Mouse (Mus musculus): ENCODE measurements around the gene Tgfbi. TPM values are rescaled to one million over a fixed set of nuclear protein-coding genes. Genes with fewer than 3 reads are reported as not detected.
A peak's percentile ranks its signal among the peaks of the same experiment; 100 is the strongest.

The Tgfbi gene
- total RNA-seq, 2 experiments from 2014 or later = 18.6 to 21.2 TPM

DNA sequence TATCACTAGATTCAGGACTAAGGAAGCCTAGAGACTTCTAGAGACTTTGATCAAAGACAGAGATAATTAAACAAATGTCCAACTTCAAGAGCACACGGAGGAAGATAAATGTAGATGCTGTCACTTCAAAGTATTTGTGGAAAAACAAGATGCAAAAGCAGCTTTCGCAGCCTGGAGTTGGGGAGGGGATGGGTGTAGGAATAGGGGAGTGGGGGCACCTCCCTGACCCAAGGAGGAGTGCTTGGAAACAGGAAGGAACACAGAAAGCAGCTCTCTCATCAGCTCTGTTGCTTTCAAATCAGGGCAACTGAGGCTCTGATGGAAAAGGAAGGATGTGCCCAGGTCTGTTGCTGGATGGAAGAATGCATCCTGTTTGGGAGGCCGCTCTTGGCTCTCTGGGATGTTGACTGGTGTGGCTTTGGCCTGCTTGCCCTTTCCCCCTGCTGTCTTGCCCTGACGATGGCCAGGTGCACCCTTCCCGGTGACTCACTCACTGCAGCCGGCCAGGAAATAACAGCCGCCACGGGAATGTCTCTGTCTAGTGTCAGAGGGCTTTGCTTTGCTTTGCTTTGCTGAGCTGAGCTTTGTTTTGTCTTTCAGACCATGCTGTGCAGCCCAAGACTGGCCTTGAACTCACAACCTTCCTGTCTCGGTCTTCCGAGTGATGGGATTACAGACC is 69.6 kb downstream of the Tgfbi start:
- peak in 1 of 2 experiments; percentile 48 for DNase-seq
- intact Hi-C loops (cut with DNase I) = no loop called here

DNA sequence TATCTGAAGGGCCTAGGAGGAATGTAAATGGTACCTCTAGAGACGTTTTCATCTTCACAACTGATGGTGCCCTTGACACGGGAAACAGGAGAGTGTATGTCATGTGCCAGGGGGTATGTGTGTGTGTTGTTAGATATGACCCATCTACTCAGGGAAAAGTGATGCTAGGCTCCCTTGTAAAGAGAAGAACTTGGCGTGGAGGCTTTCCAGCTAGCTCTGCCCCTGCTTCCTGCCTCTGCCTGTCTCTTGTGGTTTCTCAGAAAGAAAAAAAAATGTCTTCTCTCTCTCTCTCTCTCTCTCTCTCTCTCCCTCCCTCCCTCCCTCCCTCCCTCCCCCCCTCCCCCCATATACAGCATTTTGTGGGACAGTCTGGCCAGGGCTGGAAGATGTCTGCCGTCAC is 72.6 kb downstream of the Tgfbi start:
- intact Hi-C loops (cut with DNase I) = no loop called here
- peak in 1 of 2 experiments; percentile 33 for DNase-seq

- peak; percentile 72 to 78 for DNase-seq
- intact Hi-C loops (cut with DNase I) = no loop called here
Measured at GRCm38 (mm10) chr13:56682326-56682725, 73.0 kb downstream of the Tgfbi start.

DNA sequence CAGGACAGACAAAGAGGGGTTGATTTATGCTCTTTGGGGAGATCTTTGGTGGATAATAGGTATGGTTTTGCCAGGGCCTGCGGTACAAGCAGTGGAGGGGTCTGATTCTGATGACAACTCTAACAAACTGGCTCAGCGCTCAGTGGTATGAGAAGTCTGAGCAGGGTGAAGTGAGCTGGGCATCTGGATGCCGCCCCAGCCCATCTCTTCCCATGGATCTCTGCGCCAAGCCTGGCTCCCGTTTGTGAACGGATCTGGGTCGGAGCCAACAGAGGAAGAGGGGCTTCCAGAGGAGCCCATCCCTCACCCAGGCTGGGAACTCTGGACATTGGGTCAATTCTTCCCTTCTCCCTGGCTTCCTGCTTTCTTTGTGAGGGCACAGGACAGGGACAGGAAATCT is 74.0 kb downstream of the Tgfbi start:
- DNase-seq = no peak
- intact Hi-C loops (cut with DNase I) = no loop called here

Other genes with a start within 250 kb of the Tgfbi start
- not detected for gene Gm3045, start 182.9 kb upstream of the Tgfbi start, total RNA-seq (2021)
- under 1 TPM; 0.12 to 0.24 TPM for gene Slc25a48, start 171.2 kb upstream of the Tgfbi start, total RNA-seq (2021)
- gene Il9, start 127.3 kb upstream of the Tgfbi start, total RNA-seq (2021) = not detected
- gene Fbxl21, start 87.1 kb upstream of the Tgfbi start, total RNA-seq (2021) = 1 to 10 TPM; 1.0 to 1.1 TPM
- not detected for gene Lect2, start 61.0 kb upstream of the Tgfbi start, total RNA-seq (2021)
- 10 to 100 TPM; 44.2 to 48.9 TPM for gene Smad5, start 93.5 kb downstream of the Tgfbi start, total RNA-seq (2021)
- gene Gm45623, start 144.3 kb downstream of the Tgfbi start, total RNA-seq (2021) = under 1 TPM in 1 of 2 experiments, not detected in 1; 0.22 TPM